Mouse (Mus musculus) MEL (cell line): ENCODE measurements around the gene Zkscan8. TPM values are rescaled to one million over a fixed set of nuclear protein-coding genes. Genes with fewer than 3 reads are reported as not detected.
"Not testable (repeated sequence)": the region's sequence is repeated elsewhere in the genome, so short reads cannot be mapped to it uniquely, and the experiment has no call there.

ENCODE experiments used
- DNase-seq: peaks from one replicate; pipeline ENCODE4 v3.0.0; 2011; ENCODE audit warnings: low read depth, low spot score
- H3K27ac ChIP-seq: 2 replicates; pipeline ENCODE4 v1.5.1; 2012; ENCODE audit warnings: low read depth, mild to moderate bottlenecking, control low read depth, low read length, moderate library complexity; ENCODE audit not compliant: control insufficient read depth
- H3K27me3 ChIP-seq, 2 experiments: fragments of 150-350 bp in 1 of 2; sonication (generic) in 1 of 2; 2 replicates each; pipeline ENCODE4 v1.6.1; 2012; ENCODE audit warnings: low read length in 2 of 2, mild to moderate bottlenecking in 2 of 2, improper control_type of control experiment in 1 of 2, moderate library complexity in 1 of 2; ENCODE audit not compliant: insufficient read depth in 2 of 2, control insufficient read depth in 1 of 2
- H3K36me3 ChIP-seq, 2 experiments: 2 replicates each; pipeline ENCODE4 v1.6.1; 2012 to 2014; ENCODE audit warnings: low read length in 2 of 2, improper control_type of control experiment in 1 of 2, inconsistent platforms in 1 of 2, mild to moderate bottlenecking in 1 of 2; ENCODE audit not compliant: insufficient read depth in 2 of 2, control insufficient read depth in 1 of 2
- H3K4me1 ChIP-seq, 2 experiments: fragments of 150-350 bp in 1 of 2; sonication (generic) in 1 of 2; 2 replicates each; pipeline ENCODE4 v1.6.1; 2012; ENCODE audit warnings: low read length in 2 of 2, improper control_type of control experiment in 1 of 2, mild to moderate bottlenecking in 1 of 2; ENCODE audit not compliant: insufficient read depth in 2 of 2, control insufficient read depth in 1 of 2
- H3K4me3 ChIP-seq, 2 experiments: fragments of 150-350 bp in 1 of 2; sonication (generic) in 1 of 2; 2 replicates each; pipeline ENCODE4 v1.5.1; 2012; ENCODE audit warnings: low read depth in 2 of 2, low read length in 2 of 2, mild to moderate bottlenecking in 2 of 2, moderate library complexity in 2 of 2, control low read depth in 1 of 2, improper control_type of control experiment in 1 of 2; ENCODE audit not compliant: control insufficient read depth in 1 of 2, insufficient read depth in 1 of 2
- H3K79me2 ChIP-seq: 2 replicates; pipeline ENCODE4 v1.6.1; 2012; ENCODE audit warnings: mild to moderate bottlenecking, low read length, moderate library complexity; ENCODE audit not compliant: control insufficient read depth, poor library complexity, insufficient read depth
- H3K9ac ChIP-seq: 2 replicates; pipeline ENCODE4 v1.6.1; 2012; ENCODE audit warnings: low read depth, mild to moderate bottlenecking, control low read depth, low read length, moderate library complexity; ENCODE audit not compliant: control insufficient read depth, poor library complexity, severe bottlenecking
- H3K9me3 ChIP-seq: fragments of 150-350 bp; sonication (generic); replicated peaks from 2 replicates; pipeline ENCODE4 v1.6.1; 2012; ENCODE audit warnings: mild to moderate bottlenecking, low read length, improper control_type of control experiment, moderate library complexity; ENCODE audit not compliant: insufficient read depth
- CHD1 ChIP-seq: IDR thresholded peaks from 2 replicates; pipeline ENCODE4 v1.6.1; 2012; ENCODE audit warnings: low read depth, mild to moderate bottlenecking, inconsistent platforms, low read length, improper control_type of control experiment
- ELF1 ChIP-seq: IDR thresholded peaks from 2 replicates; pipeline ENCODE4 v1.6.1; 2014; ENCODE audit warnings: low read depth, mild to moderate bottlenecking, inconsistent platforms, low read length, improper control_type of control experiment, moderate library complexity
- MAZ ChIP-seq: IDR thresholded peaks from 2 replicates; pipeline ENCODE4 v1.6.1; 2012; ENCODE audit warnings: low read depth, mild to moderate bottlenecking, inconsistent platforms, low read length, improper control_type of control experiment
- POLR2A ChIP-seq, 2 experiments: IDR thresholded peaks; 2 replicates each; pipeline ENCODE4 v1.6.1; 2011 to 2012; ENCODE audit warnings: low read length in 2 of 2, mild to moderate bottlenecking in 2 of 2, control low read depth in 1 of 2, improper control_type of control experiment in 1 of 2, low read depth in 1 of 2, moderate library complexity in 1 of 2; ENCODE audit not compliant: control insufficient read depth in 1 of 2, insufficient read depth in 1 of 2, poor library complexity in 1 of 2
- POLR2AphosphoS5 ChIP-seq: IDR thresholded peaks from 2 replicates; pipeline ENCODE4 v1.6.1; 2012; ENCODE audit warnings: low read depth, borderline replicate concordance, mild to moderate bottlenecking, inconsistent platforms, low read length, moderate library complexity, mixed read lengths
- SIN3A ChIP-seq: IDR thresholded peaks from 2 replicates; pipeline ENCODE4 v1.6.1; 2012; ENCODE audit warnings: low read length, improper control_type of control experiment, inconsistent platforms
- TBP ChIP-seq: IDR thresholded peaks from 2 replicates; pipeline ENCODE4 v1.8.0; 2011; ENCODE audit warnings: low read depth, low read length, improper control_type of control experiment
- TCF12 ChIP-seq: IDR thresholded peaks from 2 replicates; pipeline ENCODE4 v1.6.1; 2014; ENCODE audit warnings: low read depth, mild to moderate bottlenecking, inconsistent platforms, low read length, improper control_type of control experiment, moderate library complexity
- polyA plus RNA-seq, 2 experiments: library from polyadenylated mRNA; stranded (reverse) in 1 of 2; unstranded in 1 of 2; fragments of >175 nt in 1 of 2; fragments of >200 nt in 1 of 2; gene quantifications; 2 replicates each; pipeline versions ENCODE4 v1.2.1 to v1.2.4; 2012; ENCODE audit warnings: low replicate concordance in 2 of 2, low read depth in 1 of 2; ENCODE audit not compliant: insufficient read length in 2 of 2, insufficient read depth in 1 of 2, missing spikeins in 1 of 2
- total RNA-seq: library from RNA; depleted of rRNA; stranded (reverse); fragments of 300-350 nt; gene quantifications from 2 replicates; pipeline ENCODE4 v1.2.3, GENCODE M21; 2012

Gene Zkscan8
- total and polyA plus RNA-seq, 3 experiments = 3.4 to 3.9 TPM; not detected in 1

DNA sequence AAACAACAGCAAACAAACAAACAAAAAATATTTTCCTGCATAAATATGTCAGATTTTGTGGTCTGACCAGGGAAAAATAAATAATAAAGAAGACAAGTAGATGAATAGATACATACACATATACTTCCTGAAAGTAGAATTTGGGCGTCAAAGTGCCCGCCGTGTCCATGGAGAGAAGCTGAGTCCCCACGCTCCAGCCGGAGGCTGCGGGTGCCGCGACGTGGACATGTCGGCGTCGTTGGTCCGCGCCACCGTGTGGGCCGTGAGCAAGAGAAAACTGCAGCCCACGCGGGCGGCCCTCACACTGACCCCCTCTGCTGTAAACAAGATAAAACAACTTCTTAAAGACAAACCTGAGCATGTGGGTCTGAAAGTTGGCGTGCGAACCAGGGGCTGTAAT is 35.8 kb downstream of the Zkscan8 start, which contains the start of gene AK157302:
Gene AK157302 (plus strand): TSS at position 144 of the 400 bp plus-strand sequence.
- Histone ChIP-seq H3K27ac (no peak within 1 kb of the TSS), H3K9me3 (no peaks in the 10 kb centered on the region), H3K9ac (no peak within 1 kb of the TSS), H3K4me3 (no peak within 1 kb of the TSS), H3K4me1 (no peaks in the 10 kb centered on the region), H3K36me3 (no peaks in the 10 kb centered on the region), H3K79me2 (no peaks in the 10 kb centered on the region), H3K27me3 (peaks cover 0 to 3% of the 10 kb centered on the region in 2 experiments; a peak in 2 of 4 replicates)
- TF ChIP-seq ELF1 = no peak
- no peak for DNase-seq

DNA sequence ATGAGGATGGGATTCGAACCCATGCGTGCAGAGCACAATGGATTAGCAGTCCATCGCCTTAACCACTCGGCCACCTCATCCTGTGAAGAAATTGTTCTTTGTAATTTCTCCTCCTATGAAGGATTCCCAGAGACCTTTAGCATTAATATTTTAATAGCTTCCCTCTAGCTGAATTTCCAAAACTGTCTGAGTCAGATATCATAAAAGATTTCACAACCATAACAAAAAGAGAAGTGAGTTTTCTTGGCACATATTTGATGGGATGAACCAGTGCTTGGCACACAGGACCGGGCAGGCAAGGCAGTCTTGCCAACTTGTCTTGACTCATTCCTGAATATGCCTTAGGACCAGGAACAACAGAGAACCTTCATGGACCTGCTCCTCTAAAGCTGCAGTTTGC is 38.1 kb downstream of the Zkscan8 start:
- H3K79me2 ChIP-seq = no peaks in the 10 kb centered on the region
- peak; percentile 95 for TF ChIP-seq TBP
- TF ChIP-seq POLR2A (IDR thresholded peaks at IDR 0.05; ENCODE audit: control insufficient read depth in 1 of 2, insufficient read depth in 1 of 2, low read depth in 1 of 2, low read length in 2 of 2, poor library complexity in 1 of 2) = no peak
- no peak overlapping the region for H3K4me3 ChIP-seq
- no peak for DNase-seq
- no peaks in the 10 kb centered on the region for H3K9me3 ChIP-seq
- H3K27me3 ChIP-seq = peaks cover 0 to 1% of the 10 kb centered on the region in 2 experiments; a peak in 2 of 4 replicates
- no peaks in the 10 kb centered on the region for H3K4me1 ChIP-seq
- no peak overlapping the region for H3K27ac ChIP-seq
- H3K36me3 ChIP-seq = no peaks in the 10 kb centered on the region
- no peak overlapping the region for H3K9ac ChIP-seq

GRCm38 (mm10) chr13:21486881-21487280 is 44.0 kb downstream of the Zkscan8 start:
- H3K9ac ChIP-seq = no peak overlapping the region
- peaks cover 0 to 1% of the 10 kb centered on the region in 2 experiments; a peak in 2 of 4 replicates for H3K27me3 ChIP-seq
- H3K36me3 ChIP-seq = no peaks in the 10 kb centered on the region
- H3K4me1 ChIP-seq = no peaks in the 10 kb centered on the region
- DNase-seq = no peak
- no peak overlapping the region for H3K27ac ChIP-seq
- no peaks in the 10 kb centered on the region for H3K9me3 ChIP-seq
- no peaks in the 10 kb centered on the region for H3K79me2 ChIP-seq
- TF ChIP-seq SIN3A = no peak
- no peak for TF ChIP-seq POLR2AphosphoS5
- no peak for TF ChIP-seq TCF12
- no peak for TF ChIP-seq MAZ
- no peak for TF ChIP-seq CHD1
- H3K4me3 ChIP-seq = no peak overlapping the region

DNA sequence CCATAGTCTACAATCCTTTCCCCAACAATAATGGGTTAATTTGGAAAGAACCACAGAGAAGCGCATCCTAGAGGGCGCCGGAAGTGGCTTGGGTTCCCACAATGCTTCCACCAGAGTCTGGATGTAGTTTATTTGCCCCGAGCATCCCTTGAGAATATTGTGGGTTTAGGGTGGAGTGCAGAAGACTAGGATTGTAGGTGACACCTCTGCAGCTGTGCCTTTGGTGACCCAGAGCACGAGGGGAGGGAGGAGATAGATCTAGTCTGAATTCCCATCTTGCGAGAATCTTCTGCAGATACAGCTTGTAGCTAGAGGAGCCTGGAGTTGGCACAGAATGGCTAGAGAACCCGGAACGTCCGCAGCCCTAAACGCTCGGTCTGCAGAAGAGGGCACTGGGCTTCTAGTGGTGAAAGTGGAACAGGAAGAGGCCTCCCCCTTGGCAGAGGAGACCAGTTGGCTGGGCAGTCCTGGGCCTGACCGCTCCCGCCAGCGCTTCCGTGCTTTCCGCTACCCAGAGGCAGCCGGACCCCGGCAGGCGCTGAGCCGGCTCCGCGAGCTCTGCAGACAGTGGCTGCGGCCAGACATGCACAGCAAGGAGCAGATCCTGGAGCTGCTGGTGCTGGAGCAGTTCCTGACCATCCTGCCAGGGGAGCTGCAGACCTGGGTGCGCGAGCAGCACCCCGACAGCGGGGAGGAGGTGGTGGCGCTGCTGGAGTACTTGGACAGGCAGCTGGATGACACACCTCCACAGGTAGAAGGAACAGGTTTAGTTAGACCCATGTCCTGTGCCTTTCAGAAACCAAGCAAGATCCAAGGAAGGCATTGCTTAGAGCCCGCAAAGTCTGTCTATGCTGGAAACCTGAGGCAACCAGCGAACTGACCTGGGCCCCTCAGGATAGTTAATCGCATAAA is 51.9 kb downstream of the Zkscan8 start, which contains the start of the genes Zkscan4 and Gm10065:
Gene Zkscan4 (plus strand): TSS at position 149 of the 912 bp plus-strand sequence.
Gene Gm10065 (minus strand): TSS at position 683 of the 912 bp plus-strand sequence.
- not testable (repeated sequence) for H3K9ac ChIP-seq, H3K4me1 ChIP-seq, H3K9me3 ChIP-seq, H3K4me3 ChIP-seq, H3K27me3 ChIP-seq, H3K79me2 ChIP-seq, H3K36me3 ChIP-seq, H3K27ac ChIP-seq, DNase-seq
